Mouse (Mus musculus) hindbrain, embryonic 11.5 days (tissue): Measurements from ENCODE around the gene Gm4565. TPM values are rescaled to one million over a fixed set of nuclear protein-coding genes. Genes with fewer than 3 reads are reported as not detected.
"Not testable (repeated sequence)": the region's sequence is repeated elsewhere in the genome, so short reads cannot be mapped to it uniquely, and the experiment has no call there.

Experiments used
- ATAC-seq: fragments of 200-750 bp; cut with Nextera tagmentation; 2 replicates; pipeline ENCODE4 v1.8.0; 2017; ENCODE audit warnings: mild to moderate bottlenecking, moderate TSS enrichment, moderate library complexity; ENCODE audit not compliant: low FRiP score
- DNase-seq: peaks from one replicate; pipeline ENCODE4 v3.0.0-alpha.2; 2015; ENCODE audit warnings: low spot score
- H3K27ac ChIP-seq: fragments of 300-500 bp; sonication (generic); 2 replicates; pipeline ENCODE4 v1.5.1; 2014; ENCODE audit warnings: mild to moderate bottlenecking, low read depth, low read length
- H3K27me3 ChIP-seq: fragments of 300-500 bp; sonication (generic); 2 replicates; pipeline ENCODE4 v1.6.1; 2014; ENCODE audit warnings: mild to moderate bottlenecking, low read length, moderate library complexity, mixed read lengths; ENCODE audit not compliant: control insufficient read depth, insufficient read depth
- H3K36me3 ChIP-seq: fragments of 300-500 bp; sonication (generic); 2 replicates; pipeline ENCODE4 v1.6.1; 2014; ENCODE audit warnings: mild to moderate bottlenecking, low read length, moderate library complexity, mixed read lengths; ENCODE audit not compliant: control insufficient read depth, insufficient read depth
- H3K4me1 ChIP-seq: fragments of 300-500 bp; sonication (generic); replicated peaks from 2 replicates; pipeline ENCODE4 v1.6.1; 2014; ENCODE audit warnings: low read length, mixed read lengths; ENCODE audit not compliant: control insufficient read depth, insufficient read depth
- H3K4me2 ChIP-seq: fragments of 300-500 bp; sonication (generic); replicated peaks from 2 replicates; pipeline ENCODE4 v1.6.1; 2014; ENCODE audit warnings: mild to moderate bottlenecking, low read depth, low read length
- H3K4me3 ChIP-seq: fragments of 300-500 bp; sonication (generic); 2 replicates; pipeline ENCODE4 v1.5.1; 2014; ENCODE audit warnings: low read depth, low read length
- H3K9ac ChIP-seq: fragments of 300-500 bp; sonication (generic); 2 replicates; pipeline ENCODE4 v1.6.1; 2014; ENCODE audit warnings: low read depth, low read length
- H3K9me3 ChIP-seq: fragments of 300-500 bp; sonication (generic); 2 replicates; pipeline ENCODE4 v1.6.1; 2016; ENCODE audit warnings: low read length; ENCODE audit not compliant: control insufficient read depth
- WGBS: fragments of 180-500 bp; shearing (Covaris S2); extraction: QIAGEN DNeasy Blood & Tissue Kit; methylation state at CpG from one replicate; pipeline ENCODE4 v1.1.7; 2014; 5-methylcytosine and 5-hydroxymethylcytosine counted together
- polyA plus RNA-seq: library from polyadenylated mRNA; unstranded; fragments of >200 nt; fragmentation: Nextera tagmentation; extraction: Ambion mirVana; gene quantifications from 2 replicates; pipeline ENCODE4 v1.2.1, GENCODE M21; 2014

Gene Gm4565
- not detected in 2 replicates for polyA plus RNA-seq

- H3K27me3 ChIP-seq, H3K4me3 ChIP-seq, H3K9ac ChIP-seq, H3K27ac ChIP-seq, ATAC-seq, H3K9me3 ChIP-seq, H3K4me1 ChIP-seq, H3K4me2 ChIP-seq, H3K36me3 ChIP-seq, DNase-seq: not testable (repeated sequence)
- 87% methylated on average over 2 of the region's 4 CpGs for WGBS
These were observed at the start of gene Gm4565 for GRCm38 (mm10) chr7:22588027-22588426. Gene Gm4565, minus strand, starts transcription at chr7:22588127.

- not testable (repeated sequence) for H3K27me3 ChIP-seq, H3K4me2 ChIP-seq, DNase-seq, H3K36me3 ChIP-seq, H3K9me3 ChIP-seq, H3K27ac ChIP-seq, H3K9ac ChIP-seq, H3K4me3 ChIP-seq, ATAC-seq, H3K4me1 ChIP-seq
- WGBS, result no CpG with 5 or more reads among the region's 3 CpGs
These were observed 22.7 kb downstream of the Gm4565 start, which contains the start of gene Gm4201 for GRCm38 (mm10) chr7:22565243-22565642. Gene Gm4201, minus strand, starts transcription at chr7:22565343.

- not testable (repeated sequence) for H3K9ac ChIP-seq, H3K4me1 ChIP-seq, DNase-seq, H3K4me3 ChIP-seq, ATAC-seq, H3K9me3 ChIP-seq, H3K36me3 ChIP-seq, H3K27me3 ChIP-seq, H3K27ac ChIP-seq, H3K4me2 ChIP-seq
- WGBS, result no CpG with 5 or more reads among the region's 1 CpGs
These were observed 53.1 kb downstream of the Gm4565 start, which contains the start of gene Gm8677 for GRCm38 (mm10) chr7:22534787-22535186. Gene Gm8677, minus strand, starts transcription at chr7:22534887.

Other genes starting within 250 kb of the Gm4565 start
- gene Gm8660, start 217.1 kb downstream of the Gm4565 start, polyA plus RNA-seq, result not detected in 2 replicates
- gene Vmn1r148, start 174.5 kb downstream of the Gm4565 start, polyA plus RNA-seq, result not detected in 2 replicates
- gene Vmn1r149, start 149.9 kb downstream of the Gm4565 start, polyA plus RNA-seq, result not detected in 2 replicates
- not detected in 2 replicates for gene Gm10665, start 124.1 kb downstream of the Gm4565 start, polyA plus RNA-seq
- not detected in 2 replicates for gene Vmn1r151, start 88.4 kb downstream of the Gm4565 start, polyA plus RNA-seq
- gene Vmn1r152, start 65.2 kb downstream of the Gm4565 start, polyA plus RNA-seq, result not detected in 2 replicates
- gene Gm8677, start 53.2 kb downstream of the Gm4565 start, polyA plus RNA-seq, result not detected in 2 replicates
- not detected in 2 replicates for gene Gm4201, start 22.8 kb downstream of the Gm4565 start, polyA plus RNA-seq
- gene Vmn1r155, start 69.9 kb upstream of the Gm4565 start, polyA plus RNA-seq, result not detected in 2 replicates
- gene Gm8693, start 104.2 kb upstream of the Gm4565 start, polyA plus RNA-seq, result not detected in 2 replicates
- not detected in 2 replicates for gene Gm4567, start 131.6 kb upstream of the Gm4565 start, polyA plus RNA-seq
- not detected in 2 replicates for gene Vmn1r157, start 173.6 kb upstream of the Gm4565 start, polyA plus RNA-seq
- not detected in 2 replicates for gene Vmn1r158, start 202.7 kb upstream of the Gm4565 start, polyA plus RNA-seq